Mouse (Mus musculus) neural tube, embryonic 12.5 days (tissue): ENCODE data around the gene Olfr553. TPM values are rescaled to one million over a fixed set of nuclear protein-coding genes. Genes with fewer than 3 reads are reported as not detected.

Experiments used
- ATAC-seq: fragments of 200-750 bp; cut with Nextera tagmentation; 2 replicates; pipeline ENCODE4 v1.8.0; 2017; ENCODE audit warnings: low read depth, mild to moderate bottlenecking, moderate TSS enrichment, moderate library complexity; ENCODE audit not compliant: low FRiP score
- H3K27ac ChIP-seq: fragments of 300-500 bp; sonication (generic); 2 replicates; pipeline ENCODE4 v1.5.1; 2016
- H3K27me3 ChIP-seq: fragments of 300-500 bp; sonication (generic); replicated peaks from 2 replicates; pipeline ENCODE4 v1.6.1; 2016; ENCODE audit warnings: mild to moderate bottlenecking
- H3K36me3 ChIP-seq: fragments of 300-500 bp; sonication (generic); 2 replicates; pipeline ENCODE4 v1.6.1; 2016; ENCODE audit warnings: mild to moderate bottlenecking
- H3K4me1 ChIP-seq: fragments of 300-500 bp; sonication (generic); 2 replicates; pipeline ENCODE4 v1.6.1; 2016
- H3K4me2 ChIP-seq: fragments of 300-500 bp; sonication (generic); replicated peaks from 2 replicates; pipeline ENCODE4 v1.6.1; 2016; ENCODE audit warnings: mild to moderate bottlenecking
- H3K4me3 ChIP-seq: fragments of 300-500 bp; sonication (generic); 2 replicates; pipeline ENCODE4 v1.5.1; 2016
- H3K9ac ChIP-seq: fragments of 300-500 bp; sonication (generic); 2 replicates; pipeline ENCODE4 v1.6.1; 2016; ENCODE audit warnings: mild to moderate bottlenecking
- H3K9me3 ChIP-seq: fragments of 300-500 bp; sonication (generic); 2 replicates; pipeline ENCODE4 v1.6.1; 2016; ENCODE audit warnings: mild to moderate bottlenecking
- WGBS: fragments of 180-500 bp; shearing (Covaris S2); methylation state at CpG from one replicate; pipeline ENCODE4 v1.1.7; 2016; 5-methylcytosine and 5-hydroxymethylcytosine counted together
- polyA plus RNA-seq: library from polyadenylated mRNA; unstranded; fragments of >200 nt; fragmentation: Nextera tagmentation; extraction: Ambion mirVana; gene quantifications from 2 replicates; pipeline ENCODE4 v1.2.1, GENCODE M21; 2016

The Olfr553 gene
- polyA plus RNA-seq, 1 experiment from 2014 or later = not detected

DNA sequence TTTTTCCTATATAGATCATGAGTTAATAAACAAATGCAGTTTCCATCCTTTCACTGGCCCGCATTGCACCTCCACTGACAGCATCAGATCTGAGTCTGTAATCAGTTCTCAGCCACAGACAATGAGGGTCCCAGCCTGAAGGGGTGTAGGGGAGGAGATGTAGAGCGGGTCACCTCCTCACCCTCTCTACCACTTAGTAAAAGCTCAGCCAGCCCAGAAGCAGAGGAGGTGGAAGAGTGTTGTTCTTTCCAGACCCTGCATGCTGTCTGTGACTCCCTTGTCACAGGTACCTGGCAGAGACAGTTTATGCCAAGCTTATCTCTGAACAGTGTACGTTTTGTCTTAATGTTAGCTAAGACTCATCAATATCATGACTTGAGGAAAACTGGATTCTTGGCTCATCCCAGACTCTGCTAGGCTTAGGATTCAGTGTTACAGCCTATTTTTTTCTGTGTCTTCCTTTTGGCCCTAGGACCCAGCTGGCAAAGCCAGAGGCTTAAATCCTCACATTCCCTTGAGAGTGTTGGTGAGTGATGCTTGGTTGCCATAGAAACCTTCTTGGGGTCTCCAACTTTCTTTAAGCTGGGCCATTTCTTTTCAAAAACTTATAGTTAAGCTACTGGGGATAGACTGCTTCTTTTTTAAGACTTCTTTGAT lies 44.7 kb downstream of the Olfr553 start:
- no peaks in the 10 kb centered on the region for H3K9me3 ChIP-seq
- ATAC-seq = 0 out of 2 replicates have a peak, but pooled peaks have one; percentile 41
- no peak overlapping the region for H3K4me3 ChIP-seq
- no peaks in the 10 kb centered on the region for H3K36me3 ChIP-seq
- H3K4me2 ChIP-seq = no peak overlapping the region
- 75% methylated on average over 3 of the region's 3 CpGs for WGBS
- no peak overlapping the region for H3K9ac ChIP-seq
- H3K27ac ChIP-seq = no peak overlapping the region
- H3K27me3 ChIP-seq = no peaks in the 10 kb centered on the region
- H3K4me1 ChIP-seq = no peaks in the 10 kb centered on the region

DNA sequence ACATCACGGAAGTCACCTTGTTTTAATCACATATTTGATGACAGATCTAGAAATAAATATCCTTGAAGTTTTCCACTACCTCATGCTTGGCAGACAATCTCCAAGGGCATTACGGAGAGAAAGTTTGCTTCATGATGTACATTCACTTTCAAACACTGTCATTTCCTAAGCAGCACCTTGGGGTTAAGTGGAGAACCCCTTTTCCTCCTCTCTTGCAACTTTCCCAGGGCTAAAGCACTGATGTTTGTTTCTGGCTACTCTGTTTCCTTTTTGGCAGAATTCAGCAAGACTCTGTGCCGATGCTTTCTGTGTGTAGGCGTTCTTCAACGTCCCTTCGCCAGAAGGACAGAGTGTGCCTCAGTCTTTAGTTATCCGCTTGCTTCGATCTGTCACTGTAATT lies 46.9 kb downstream of the Olfr553 start, which contains the start of gene Olfr550:
Gene Olfr550 (plus strand): TSS at position 301 of the 400 bp plus-strand sequence.
- no peak for ATAC-seq
- Histone ChIP-seq H3K27me3 (no peaks in the 10 kb centered on the region), H3K4me3 (no peak within 1 kb of the TSS), H3K4me1 (no peaks in the 10 kb centered on the region), H3K4me2 (no peak within 1 kb of the TSS), H3K27ac (no peak within 1 kb of the TSS), H3K9me3 (no peaks in the 10 kb centered on the region), H3K36me3 (no peaks in the 10 kb centered on the region), H3K9ac (no peak within 1 kb of the TSS)
- WGBS = 96% methylated on average over 8 of the region's 8 CpGs

DNA sequence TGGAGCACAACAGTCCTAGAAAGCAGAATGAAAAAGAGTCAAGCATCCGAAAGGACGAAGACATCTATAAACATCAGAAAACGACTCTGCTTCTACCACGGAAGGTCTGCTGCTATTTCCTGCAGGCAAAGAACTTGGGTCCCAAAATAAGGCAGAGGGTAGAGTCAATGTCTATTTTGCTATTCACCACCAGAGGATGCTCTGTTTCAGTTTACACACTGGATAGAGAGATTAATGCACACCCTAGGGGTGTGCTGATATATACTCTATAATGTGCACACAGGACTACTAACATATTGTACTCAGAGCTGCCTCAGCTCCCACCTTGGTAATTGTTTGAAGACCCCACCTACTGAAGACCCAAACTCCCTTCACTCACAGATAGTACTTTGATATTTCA lies 51.8 kb downstream of the Olfr553 start:
- 88% methylated on average over 4 of the region's 4 CpGs for WGBS
- Histone ChIP-seq H3K4me1 (no peaks in the 10 kb centered on the region), H3K36me3 (no peaks in the 10 kb centered on the region), H3K9ac (no peak overlapping the region), H3K4me3 (no peak overlapping the region), H3K27ac (no peak overlapping the region), H3K9me3 (no peaks in the 10 kb centered on the region), H3K4me2 (no peak overlapping the region), H3K27me3 (no peaks in the 10 kb centered on the region)
- no peak for ATAC-seq

DNA sequence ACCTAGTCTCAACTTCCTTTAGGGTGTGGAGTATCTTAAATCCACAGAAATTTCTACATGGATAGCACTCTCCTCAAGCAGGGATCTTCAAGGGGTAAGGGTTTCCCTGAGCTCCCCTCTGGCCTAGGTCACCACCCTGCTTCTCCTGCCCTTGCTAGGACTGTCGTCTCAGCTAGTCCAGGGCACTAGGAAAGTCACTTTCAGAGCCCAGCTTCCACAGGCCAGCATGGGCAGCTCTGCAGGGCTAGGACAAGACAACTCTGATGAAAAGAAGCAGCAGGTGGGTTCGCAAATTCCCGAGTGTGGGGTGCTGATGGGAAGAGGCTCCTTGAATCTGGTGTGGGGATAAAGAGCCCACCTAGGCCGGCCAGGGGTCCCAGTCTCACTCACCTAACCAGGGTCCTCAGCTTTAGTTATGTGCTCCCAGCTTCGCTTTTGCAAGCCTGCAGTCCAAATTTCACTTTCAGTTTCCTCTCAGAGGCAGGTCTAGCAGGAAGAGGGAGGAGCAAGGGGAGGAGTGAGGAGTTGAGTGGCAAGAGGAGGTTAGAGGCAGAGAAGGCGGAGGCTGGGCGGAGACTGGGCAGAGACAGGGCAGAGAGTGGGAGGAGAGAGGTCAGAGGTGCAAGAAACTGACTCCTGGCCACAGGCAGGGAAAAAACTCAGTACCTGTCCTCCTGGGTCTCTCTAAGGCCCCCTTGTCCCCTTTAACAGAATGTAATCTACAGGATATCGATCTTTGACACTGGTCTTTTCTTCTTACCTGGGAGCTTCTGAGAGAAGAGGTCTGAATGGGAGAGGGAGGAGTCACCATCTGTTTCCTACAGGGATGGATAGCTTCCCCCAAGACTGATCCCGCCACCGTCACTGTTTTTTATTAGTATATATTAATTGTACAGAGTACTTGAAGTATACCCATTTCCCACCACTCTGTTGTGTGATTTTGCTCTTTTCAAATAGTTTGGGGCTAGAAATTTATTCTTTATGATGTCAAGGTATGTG lies 52.7 kb downstream of the Olfr553 start, which contains the start of gene Trim21:
Gene Trim21 (minus strand): TSS at position 488 of the 999 bp plus-strand sequence.
- H3K4me3 ChIP-seq = peak within 1 kb of the TSS; percentile 33
- H3K4me1 ChIP-seq = no peaks in the 10 kb centered on the region
- peak; percentile 74; the same call in 1 of the 2 replicates for ATAC-seq
- no peaks in the 10 kb centered on the region for H3K36me3 ChIP-seq
- H3K9me3 ChIP-seq = no peaks in the 10 kb centered on the region
- H3K27ac ChIP-seq = no peak within 1 kb of the TSS
- H3K27me3 ChIP-seq = no peaks in the 10 kb centered on the region
- H3K4me2 ChIP-seq = peak within 1 kb of the TSS; percentile 52
- WGBS = 17% methylated on average over 10 of the region's 10 CpGs
- H3K9ac ChIP-seq = no peak within 1 kb of the TSS

Other genes with a start within 250 kb of the Olfr553 start
- 113 and 115 TPM in 2 replicates for gene Rrm1, start 176.5 kb downstream of the Olfr553 start, polyA plus RNA-seq
- gene Olfr543, start 136.5 kb downstream of the Olfr553 start, polyA plus RNA-seq = 0.45 and 0.46 TPM in 2 replicates
- gene Olfr544, start 129.9 kb downstream of the Olfr553 start, polyA plus RNA-seq = 0.05 and 0.15 TPM in 2 replicates
- gene Olfr545, start 118.6 kb downstream of the Olfr553 start, polyA plus RNA-seq = 0.10 and 0.13 TPM in 2 replicates
- gene Olfr547, start 83.5 kb downstream of the Olfr553 start, polyA plus RNA-seq = not detected in 2 replicates
- not detected in 2 replicates for gene Olfr548-ps1, start 77.3 kb downstream of the Olfr553 start, polyA plus RNA-seq
- gene Olfr549, start 68.3 kb downstream of the Olfr553 start, polyA plus RNA-seq = not detected in 2 replicates
- 0.20 TPM in 1 of 2 replicates, not detected in the other for gene Trim21, start 52.7 kb downstream of the Olfr553 start, polyA plus RNA-seq
- gene Olfr550, start 46.8 kb downstream of the Olfr553 start, polyA plus RNA-seq = not detected in 2 replicates
- not detected in 2 replicates for gene Olfr551, start 26.3 kb downstream of the Olfr553 start, polyA plus RNA-seq
- gene Olfr552, start 20.4 kb downstream of the Olfr553 start, polyA plus RNA-seq = not detected in 2 replicates
- not detected in 2 replicates for gene Olfr554, start 20.2 kb upstream of the Olfr553 start, polyA plus RNA-seq
- gene Olfr555, start 40.6 kb upstream of the Olfr553 start, polyA plus RNA-seq = not detected in 2 replicates
- not detected in 2 replicates for gene Olfr556, start 46.7 kb upstream of the Olfr553 start, polyA plus RNA-seq
- gene Trim68, start 69.1 kb upstream of the Olfr553 start, polyA plus RNA-seq = 10.8 and 12.4 TPM in 2 replicates
- gene Olfr557, start 77.7 kb upstream of the Olfr553 start, polyA plus RNA-seq = not detected in 2 replicates
- gene Olfr558, start 84.0 kb upstream of the Olfr553 start, polyA plus RNA-seq = 1.3 and 1.8 TPM in 2 replicates
- gene Olfr33, start 100.9 kb upstream of the Olfr553 start, polyA plus RNA-seq = 0.08 TPM in 1 of 2 replicates, not detected in the other
- 0.20 TPM in 1 of 2 replicates, not detected in the other for gene Olfr559, start 109.3 kb upstream of the Olfr553 start, polyA plus RNA-seq
- not detected in 2 replicates for gene Olfr560, start 141.1 kb upstream of the Olfr553 start, polyA plus RNA-seq
- 0.19 and 0.48 TPM in 2 replicates for gene Olfr78, start 141.3 kb upstream of the Olfr553 start, polyA plus RNA-seq
- gene Olfr561, start 153.0 kb upstream of the Olfr553 start, polyA plus RNA-seq = 0.13 and 0.18 TPM in 2 replicates
- not detected in 2 replicates for gene Olfr564, start 185.3 kb upstream of the Olfr553 start, polyA plus RNA-seq
- not detected in 2 replicates for gene Olfr566, start 240.5 kb upstream of the Olfr553 start, polyA plus RNA-seq